Mouse (Mus musculus) megakaryocyte, embryonic 14.5 days (primary cell): ENCODE data around the gene Hoxb3.

ENCODE experiments used
- FLI1 ChIP-seq: IDR thresholded peaks from 2 replicates; pipeline ENCODE4 v1.6.1; 2012; ENCODE audit warnings: low read length, inconsistent platforms, mixed read lengths
- GATA1 ChIP-seq: IDR thresholded peaks from 3 replicates; pipeline ENCODE4 v1.6.1; 2012; ENCODE audit warnings: mixed read lengths, low read length, inconsistent platforms, borderline replicate concordance

GRCm38 (mm10) chr11:96341701-96342575 is 18.8 kb downstream of the Hoxb3 start:
- TF ChIP-seq FLI1 (no peak), GATA1 (no peak)
